Mouse (Mus musculus): ENCODE data around the gene Acad12.
"Not testable (repeated sequence)": the region's sequence is repeated elsewhere in the genome, so short reads cannot be mapped to it uniquely, and the experiment has no call there.

Gene Acad12

DNA sequence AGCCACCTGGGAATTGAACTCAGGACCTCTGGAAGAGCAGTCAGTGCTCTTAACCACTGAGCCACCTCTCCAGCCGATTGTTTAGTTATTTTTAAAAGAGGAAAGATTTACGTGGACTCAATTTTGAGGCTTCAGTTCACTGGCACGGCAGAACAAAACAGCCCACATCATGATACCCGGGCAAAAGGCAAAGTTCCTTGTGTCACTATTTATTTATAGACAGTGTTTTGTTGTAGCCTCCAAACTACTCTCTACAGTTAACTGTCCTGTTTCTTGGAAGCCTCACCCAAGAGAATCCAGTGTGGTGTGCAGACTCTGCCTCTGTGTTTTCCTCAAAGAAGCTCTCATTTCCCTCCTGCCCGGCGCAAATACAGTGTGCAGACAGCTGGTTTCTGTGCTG lies 6.7 kb downstream of the Acad12 start:
- no peak for DNase-seq (ENCODE audit: low read depth, low spot score)

GRCm38 (mm10) chr5:121609556-121610135 lies 9.1 kb downstream of the Acad12 start:
- not testable (repeated sequence) for DNase-seq (ENCODE audit: low read depth, low spot score)

DNA sequence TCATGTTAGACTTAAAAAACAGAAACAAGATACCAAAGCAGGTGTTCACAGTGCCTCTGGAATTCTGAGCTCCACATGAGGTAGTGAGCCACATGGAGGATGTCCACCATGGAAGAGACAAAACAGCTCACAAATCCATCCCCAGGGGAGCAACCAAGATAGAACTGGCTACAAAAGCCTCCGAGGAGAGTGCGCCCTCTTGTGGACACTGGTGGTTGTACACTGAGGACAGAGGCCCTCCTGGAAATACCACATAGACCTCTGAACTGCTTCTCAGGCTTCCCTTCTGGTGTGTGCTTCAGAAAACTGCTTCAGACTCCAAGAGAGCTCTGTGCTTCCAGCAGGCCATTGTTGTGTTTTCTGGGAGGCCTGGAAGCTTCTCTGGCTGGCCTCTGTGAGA lies 12.6 kb downstream of the Acad12 start:
- peak; percentile 53 for DNase-seq (ENCODE audit: low read depth, low spot score)

- DNase-seq (ENCODE audit: low read depth, low spot score) = not testable (repeated sequence)
These were observed 14.9 kb downstream of the Acad12 start for GRCm38 (mm10) chr5:121603815-121604214.

GRCm38 (mm10) chr5:121601547-121602299 lies 17.0 kb downstream of the Acad12 start:
- peak; percentile 72 for DNase-seq (ENCODE audit: low read depth, low spot score)

DNA sequence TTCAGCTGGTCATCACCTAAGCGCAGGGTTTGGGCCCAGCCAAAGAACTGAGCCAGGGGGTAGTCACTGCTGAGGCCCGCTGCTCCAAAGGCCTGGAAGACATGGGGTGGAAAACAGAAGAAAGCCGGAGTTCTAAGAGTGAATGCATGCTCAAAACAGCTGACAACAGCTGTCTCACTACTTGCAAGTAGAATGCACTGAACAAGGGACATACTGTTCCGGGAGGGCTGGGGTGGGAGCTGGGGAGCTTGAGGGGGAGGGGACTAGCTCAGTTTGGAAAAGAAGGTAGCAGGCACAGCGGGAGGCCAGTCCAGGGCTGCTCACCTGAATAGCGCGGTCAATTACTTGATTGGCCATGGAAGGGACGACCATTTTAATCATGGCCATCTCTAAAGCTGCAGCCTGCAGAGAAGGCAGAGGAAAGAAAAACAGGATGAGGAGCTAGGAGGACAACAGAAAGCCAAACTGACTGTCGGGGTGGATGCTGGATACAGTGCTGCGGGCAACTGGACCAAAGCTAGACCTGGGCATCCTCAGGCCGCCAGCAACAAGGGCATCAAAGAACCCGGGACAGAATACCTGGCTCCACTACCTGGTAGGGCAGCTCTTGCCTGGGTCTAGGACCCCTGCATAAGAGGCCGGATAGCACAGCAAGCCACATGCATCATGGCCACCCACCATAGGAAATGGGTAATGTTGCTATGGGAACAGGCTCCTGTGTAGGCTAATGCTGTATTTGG lies 19.7 kb downstream of the Acad12 start:
- no peak for DNase-seq (ENCODE audit: low read depth, low spot score)

DNA sequence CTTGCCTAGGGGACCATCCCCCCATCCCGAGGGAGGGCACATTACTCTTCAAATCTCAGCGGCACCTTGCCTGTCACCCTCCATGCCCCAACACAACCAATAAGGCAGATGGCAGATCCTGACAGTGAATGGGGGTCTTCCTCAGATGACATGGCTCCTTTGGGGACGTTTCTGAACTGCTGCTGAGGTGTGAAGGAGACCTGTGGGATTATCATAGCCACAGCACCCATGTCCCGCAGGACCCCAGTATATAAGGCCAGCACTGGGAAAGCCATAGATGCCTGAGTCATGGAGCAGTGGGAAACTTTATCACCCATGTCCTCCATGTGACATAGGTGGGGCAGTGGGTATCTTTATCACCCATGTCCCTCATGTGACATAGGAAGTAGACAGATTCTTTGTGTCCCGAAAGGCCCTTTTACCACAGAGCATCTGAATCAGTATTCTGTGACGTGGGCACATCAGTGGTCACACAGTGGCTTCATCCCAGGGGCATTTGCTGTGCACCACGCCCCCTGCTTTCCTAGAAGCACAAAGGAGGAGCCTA lies 20.7 kb downstream of the Acad12 start:
- no peak for DNase-seq (ENCODE audit: low read depth, low spot score)

- no peak for DNase-seq (ENCODE audit: low read depth, low spot score)
These were observed 21.4 kb downstream of the Acad12 start for GRCm38 (mm10) chr5:121597332-121597731.

DNA sequence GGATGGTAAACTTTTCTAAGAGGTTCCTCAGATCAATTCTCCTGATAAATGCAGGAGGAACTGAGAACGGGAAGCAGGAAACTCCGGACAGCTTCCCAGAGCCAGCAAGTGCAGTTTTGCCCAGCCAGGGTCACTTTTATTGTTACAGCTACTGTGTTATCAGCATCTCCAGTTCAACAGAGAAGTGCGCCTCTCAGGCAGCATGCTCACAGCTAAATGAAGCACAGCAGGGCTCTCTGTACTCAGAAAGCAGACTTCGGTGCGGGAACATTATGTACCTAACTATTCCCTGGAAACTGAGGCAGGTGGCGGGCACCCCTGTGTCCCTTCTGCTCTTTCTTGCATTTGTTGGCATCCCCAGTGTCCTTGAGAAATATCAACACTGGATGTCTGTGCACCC lies 22.5 kb downstream of the Acad12 start:
- DNase-seq (ENCODE audit: low read depth, low spot score) = no peak

- DNase-seq (ENCODE audit: low read depth, low spot score) = no peak
These were observed 23.0 kb downstream of the Acad12 start for GRCm38 (mm10) chr5:121595758-121596157.

GRCm38 (mm10) chr5:121594714-121595313 lies 23.9 kb downstream of the Acad12 start:
- no peak for DNase-seq (ENCODE audit: low read depth, low spot score)

- peak; percentile 46 for DNase-seq (ENCODE audit: low read depth, low spot score)
These were observed 25.0 kb downstream of the Acad12 start, which contains the start of gene Aldh2 for GRCm38 (mm10) chr5:121593451-121594401. Gene Aldh2 (minus strand): TSS chr5:121593824.

- no peak for DNase-seq (ENCODE audit: low read depth, low spot score)
These were observed 25.8 kb downstream of the Acad12 start for GRCm38 (mm10) chr5:121592816-121593407.

DNA sequence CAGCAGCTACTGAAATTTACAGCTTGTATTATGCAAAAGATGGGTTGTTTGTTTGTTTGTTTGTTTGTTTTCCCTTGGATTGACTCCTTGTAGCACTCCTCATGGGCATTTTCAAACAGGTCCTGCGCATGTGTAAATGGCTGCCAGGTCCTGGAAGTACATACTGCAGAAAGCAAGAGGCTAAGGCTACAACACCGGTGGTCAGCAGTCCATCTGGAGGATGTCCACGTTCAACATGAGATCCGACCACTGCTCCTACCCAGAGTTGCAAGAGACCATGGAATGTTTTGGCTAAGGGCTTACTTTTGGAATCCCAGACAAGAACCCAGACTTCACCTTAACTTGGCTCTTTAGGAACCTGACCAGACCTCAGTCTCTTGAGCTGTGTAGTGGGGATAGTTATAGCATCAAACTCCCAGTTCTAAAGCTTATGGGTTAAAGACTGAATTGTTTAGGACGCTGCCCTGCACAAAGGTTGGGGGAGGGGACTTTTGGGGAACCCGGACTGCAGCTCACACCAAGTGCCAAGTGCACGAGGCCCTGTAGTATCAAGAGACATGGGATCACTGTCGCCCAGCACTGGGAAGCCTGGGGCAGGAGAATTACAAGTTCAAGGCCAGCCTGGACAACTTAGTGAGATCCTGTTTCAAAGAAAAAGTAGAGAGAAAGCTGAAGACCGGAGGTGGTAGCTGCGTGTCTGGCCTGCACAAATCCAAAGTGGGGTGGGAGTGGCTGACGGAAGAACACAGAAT lies 26.5 kb downstream of the Acad12 start:
- DNase-seq (ENCODE audit: low read depth, low spot score) = no peak

DNA sequence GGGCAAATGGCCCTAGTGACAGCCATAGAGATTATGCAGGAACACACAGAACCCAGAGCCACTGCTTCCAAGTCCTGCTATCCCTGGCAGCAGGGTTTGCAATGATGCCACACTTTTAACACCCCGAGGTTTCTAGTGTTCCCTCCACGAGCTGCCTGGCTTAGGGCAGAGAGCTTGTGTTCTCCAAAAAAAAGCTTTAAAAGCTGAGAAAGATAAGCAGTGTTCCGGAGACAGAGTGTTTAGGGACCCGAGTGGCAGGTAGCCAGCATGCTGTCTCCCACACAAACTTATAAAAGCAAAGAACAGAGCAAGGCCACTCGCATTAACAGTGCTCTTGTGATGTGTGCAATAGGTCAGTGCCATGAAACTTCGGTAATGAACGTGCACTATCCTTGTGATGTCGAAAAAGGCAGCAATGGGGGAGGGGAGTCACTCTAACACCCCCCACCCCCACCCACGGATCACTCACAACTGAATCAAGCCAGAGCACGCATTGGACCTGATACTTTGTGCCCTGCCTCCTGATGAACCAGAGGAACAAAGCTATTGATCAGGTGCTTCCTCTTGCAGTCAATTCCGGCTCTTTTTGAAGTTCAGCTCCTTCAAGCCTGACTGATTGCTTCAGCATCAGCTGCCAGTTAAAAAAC lies 27.2 kb downstream of the Acad12 start:
- DNase-seq (ENCODE audit: low read depth, low spot score) = no peak

GRCm38 (mm10) chr5:121589928-121590327 lies 28.8 kb downstream of the Acad12 start:
- DNase-seq (ENCODE audit: low read depth, low spot score) = no peak

- DNase-seq (ENCODE audit: low read depth, low spot score) = no peak
These were observed 32.2 kb downstream of the Acad12 start for GRCm38 (mm10) chr5:121586400-121587039.

DNA sequence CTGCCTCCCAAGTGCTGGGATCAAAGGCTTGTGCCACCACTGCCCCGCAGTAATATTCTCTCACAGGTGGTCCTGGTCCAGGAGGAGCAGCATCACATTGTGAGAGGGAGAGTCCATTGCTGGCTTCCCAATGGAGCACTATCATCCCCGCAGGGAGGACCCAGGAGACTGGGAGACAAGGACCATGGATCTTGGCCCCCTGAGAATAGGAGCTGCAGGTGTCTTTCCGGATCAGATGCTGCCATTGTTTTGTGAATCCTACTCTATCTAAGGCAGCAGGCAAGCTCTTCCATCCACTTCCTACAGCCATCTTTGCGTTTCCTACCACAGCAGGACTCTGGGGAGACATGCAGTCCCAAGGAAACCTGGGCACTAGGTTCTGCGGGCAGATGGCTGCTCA lies 33.0 kb downstream of the Acad12 start:
- no peak for DNase-seq (ENCODE audit: low read depth, low spot score)

DNA sequence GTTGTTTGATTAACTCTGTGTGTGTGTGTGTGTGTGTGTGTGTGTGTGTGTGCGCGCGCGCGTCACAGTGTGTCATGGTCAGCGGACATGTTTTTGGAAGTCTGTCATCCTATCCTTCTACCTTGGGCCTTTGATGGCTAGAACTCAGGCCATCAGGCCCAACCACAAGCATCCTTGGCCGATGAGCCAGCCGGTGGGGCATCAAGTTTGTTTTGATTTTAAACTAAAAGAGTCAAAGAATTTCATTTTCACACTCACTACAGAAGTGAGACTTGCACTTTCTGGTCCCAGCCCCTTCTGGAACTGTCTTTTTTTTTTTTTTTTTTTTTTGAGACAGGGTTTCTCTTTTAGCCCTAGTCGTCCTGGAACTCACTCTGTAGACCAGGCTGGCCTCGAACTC lies 33.7 kb downstream of the Acad12 start:
- DNase-seq (ENCODE audit: low read depth, low spot score) = no peak
